Mouse (Mus musculus): Measurements from ENCODE around the gene Slfn4. TPM values are rescaled to one million over a fixed set of nuclear protein-coding genes. Genes with fewer than 3 reads are reported as not detected.
"Not testable (repeated sequence)": the region's sequence is repeated elsewhere in the genome, so short reads cannot be mapped to it uniquely, and the experiment has no call there.

Slfn4 gene
- total RNA-seq (2021): under 1 TPM; 0.08 to 0.10 TPM
- long read RNA-seq, experiment 1: 0 reads
- long read RNA-seq, experiment 2: 0 reads

DNA sequence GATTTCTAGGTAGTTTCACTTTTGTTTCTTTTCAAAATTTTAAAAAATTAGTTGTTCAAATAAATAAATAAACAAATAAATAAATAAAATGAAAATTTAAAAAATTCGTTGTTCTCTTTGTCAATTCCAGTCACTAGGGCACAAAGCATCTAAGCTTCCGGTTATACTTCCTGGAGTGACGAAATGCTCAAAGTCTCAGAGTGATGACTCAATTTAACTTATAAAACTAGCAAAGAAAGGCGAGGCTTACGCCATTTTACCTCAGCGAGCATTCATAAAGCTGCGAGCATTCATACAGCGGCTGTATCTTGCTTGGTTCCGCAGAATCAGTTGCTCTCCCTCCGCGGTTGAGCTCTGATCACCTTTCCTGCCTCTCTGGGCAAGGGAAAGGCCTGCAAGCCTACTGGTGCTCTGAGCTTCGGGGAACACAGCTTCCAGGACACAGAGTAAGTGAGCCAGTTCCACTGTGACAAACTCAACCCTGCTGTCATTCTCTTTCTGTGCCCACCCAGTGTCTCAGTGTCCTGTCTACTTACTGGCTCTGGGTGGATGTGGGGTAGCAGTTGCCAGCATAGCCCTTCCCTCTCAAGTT lies at the start of gene Slfn4:
Slfn4 (plus strand) TSS at position 239 of the 592 bp plus-strand sequence.
- DNase-seq: no peak

DNA sequence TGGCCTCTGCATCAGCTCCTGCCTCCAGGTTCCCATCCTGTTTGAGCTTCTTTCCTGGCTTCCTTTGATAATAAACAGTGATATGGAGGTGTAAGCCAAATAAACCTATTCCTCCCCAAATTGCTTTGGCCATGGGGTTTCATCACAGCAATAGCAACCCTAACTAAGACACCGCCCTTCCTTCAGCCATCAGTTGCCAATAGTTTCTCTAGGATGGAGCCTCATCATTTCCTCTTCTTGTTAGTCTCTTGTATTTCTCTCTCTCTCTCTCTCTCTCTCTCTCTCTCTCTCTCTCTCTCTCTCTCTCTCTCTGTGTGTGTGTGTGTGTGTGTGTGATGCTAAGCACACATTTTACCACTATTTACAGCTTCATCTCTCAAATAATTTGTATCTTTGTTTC lies 49.4 kb upstream of the Slfn4 start:
- DNase-seq: not testable (repeated sequence)

DNA sequence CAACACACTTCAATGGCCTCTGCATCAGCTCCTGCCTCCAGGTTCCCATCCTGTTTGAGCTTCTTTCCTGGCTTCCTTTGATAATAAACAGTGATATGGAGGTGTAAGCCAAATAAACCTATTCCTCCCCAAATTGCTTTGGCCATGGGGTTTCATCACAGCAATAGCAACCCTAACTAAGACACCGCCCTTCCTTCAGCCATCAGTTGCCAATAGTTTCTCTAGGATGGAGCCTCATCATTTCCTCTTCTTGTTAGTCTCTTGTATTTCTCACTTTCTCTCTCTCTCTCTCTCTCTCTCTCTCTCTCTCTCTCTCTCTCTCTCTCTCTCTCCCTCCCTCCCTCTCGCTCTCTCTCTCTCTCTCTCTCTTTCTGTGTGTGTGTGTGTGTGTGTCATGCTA lies 37.7 kb upstream of the Slfn4 start:
- not testable (repeated sequence) for DNase-seq

DNA sequence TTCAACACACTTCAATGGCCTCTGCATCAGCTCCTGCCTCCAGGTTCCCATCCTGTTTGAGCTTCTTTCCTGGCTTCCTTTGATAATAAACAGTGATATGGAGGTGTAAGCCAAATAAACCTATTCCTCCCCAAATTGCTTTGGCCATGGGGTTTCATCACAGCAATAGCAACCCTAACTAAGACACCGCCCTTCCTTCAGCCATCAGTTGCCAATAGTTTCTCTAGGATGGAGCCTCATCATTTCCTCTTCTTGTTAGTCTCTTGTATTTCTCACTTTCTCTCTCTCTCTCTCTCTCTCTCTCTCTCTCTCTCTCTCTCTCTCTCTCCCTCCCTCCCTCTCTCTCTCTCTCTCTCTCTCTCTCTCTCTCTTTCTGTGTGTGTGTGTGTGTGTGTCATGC lies 26.0 kb upstream of the Slfn4 start:
- not testable (repeated sequence) for DNase-seq

DNA sequence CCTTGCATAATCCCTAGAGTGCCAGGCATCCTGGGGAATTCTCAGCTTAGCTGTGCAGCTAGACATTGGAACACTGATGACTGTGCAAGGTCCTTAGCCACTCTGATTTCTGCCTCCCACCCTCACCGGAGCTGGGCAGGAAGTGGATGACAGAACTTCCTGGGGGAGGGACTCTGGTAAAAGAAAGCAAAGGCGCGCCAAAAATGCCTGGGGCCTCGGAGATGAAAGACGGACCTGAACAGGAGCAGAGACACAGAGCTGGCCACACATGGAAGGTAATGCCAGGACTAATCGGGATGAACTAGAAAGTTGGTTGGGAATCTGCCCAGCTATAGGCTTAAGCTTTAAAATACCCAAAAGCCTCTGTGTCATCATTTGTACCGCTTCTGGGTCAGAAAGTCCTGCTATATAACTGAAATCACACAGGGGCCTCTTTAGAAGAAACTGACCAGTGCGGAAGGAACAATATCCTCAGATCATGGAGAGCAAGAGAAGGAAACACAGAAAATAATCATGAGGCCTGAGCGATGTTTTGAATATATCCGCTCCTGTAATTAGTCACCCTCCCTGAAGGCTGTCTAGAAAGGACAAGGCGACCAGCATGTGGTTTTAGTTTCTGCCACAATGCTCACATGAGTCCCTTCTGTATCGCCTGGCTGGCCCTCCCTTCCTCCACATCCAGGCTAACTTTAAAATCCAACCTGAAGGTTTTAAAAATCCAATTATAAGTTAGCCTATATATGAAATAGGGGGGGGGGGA lies 16.3 kb downstream of the Slfn4 start, which contains the start of gene Slfn3:
Slfn3 (plus strand) TSS at position 197 of the 760 bp plus-strand sequence.
- DNase-seq: peak; percentile 66 to 81

DNA sequence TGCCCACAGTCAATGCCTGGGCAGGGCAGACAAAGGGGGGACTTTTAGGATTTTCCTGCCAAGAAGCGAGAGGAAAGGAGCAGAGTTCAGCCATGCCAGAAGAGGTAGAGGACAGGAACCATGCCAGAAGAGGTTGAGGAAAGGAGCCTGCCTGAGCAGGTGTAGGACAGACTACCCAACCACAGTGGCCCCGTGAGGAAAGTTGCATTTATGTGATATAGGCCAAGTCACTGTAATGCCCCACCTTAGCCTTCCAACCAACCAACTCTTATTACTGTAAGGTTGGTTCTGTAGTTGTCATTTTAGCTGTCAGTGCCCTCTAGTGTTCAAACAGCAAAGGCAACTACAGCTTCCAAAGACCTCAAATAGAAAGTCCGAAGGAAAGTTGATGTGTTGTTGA lies 17.0 kb downstream of the Slfn4 start:
- peak; percentile 33 for DNase-seq

DNA sequence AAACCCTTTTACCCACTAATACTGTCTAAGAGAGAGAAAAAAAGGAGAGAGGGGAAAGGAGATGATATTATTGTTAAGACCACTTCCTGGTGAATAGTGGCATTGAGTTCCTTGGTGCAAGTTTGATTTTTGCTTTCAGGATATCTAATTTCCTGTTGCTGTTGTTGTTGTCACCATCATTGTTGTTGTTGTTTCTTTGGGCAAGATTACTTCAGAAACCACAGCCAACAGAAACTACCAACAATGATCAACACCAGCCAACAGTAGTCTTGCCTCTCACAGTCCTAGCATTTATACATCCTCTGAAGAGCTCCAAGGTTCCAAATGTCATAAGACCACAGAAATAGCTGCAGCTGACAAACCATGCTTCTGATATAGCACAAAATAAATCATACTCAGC lies 30.0 kb downstream of the Slfn4 start:
- DNase-seq: no peak

DNA sequence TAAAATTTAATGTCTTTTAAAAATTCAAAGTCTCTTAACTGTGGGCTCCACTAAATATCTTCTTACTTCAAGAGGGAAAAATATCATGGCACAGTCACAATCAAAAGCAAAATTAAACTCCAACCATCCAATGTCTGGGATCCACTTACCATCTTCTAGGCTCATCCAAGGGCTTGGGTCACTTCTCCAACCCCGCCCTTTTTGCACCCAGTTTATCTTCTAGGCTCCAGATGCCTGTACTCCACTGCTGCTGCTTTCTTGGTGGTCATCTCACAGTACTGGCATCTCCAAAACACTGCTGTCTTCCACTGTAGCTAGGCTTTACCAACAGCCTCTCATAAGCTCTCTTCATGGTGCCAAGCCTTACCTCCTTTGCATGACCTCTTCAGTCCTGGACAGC lies 41.1 kb downstream of the Slfn4 start:
- DNase-seq: no peak

DNA sequence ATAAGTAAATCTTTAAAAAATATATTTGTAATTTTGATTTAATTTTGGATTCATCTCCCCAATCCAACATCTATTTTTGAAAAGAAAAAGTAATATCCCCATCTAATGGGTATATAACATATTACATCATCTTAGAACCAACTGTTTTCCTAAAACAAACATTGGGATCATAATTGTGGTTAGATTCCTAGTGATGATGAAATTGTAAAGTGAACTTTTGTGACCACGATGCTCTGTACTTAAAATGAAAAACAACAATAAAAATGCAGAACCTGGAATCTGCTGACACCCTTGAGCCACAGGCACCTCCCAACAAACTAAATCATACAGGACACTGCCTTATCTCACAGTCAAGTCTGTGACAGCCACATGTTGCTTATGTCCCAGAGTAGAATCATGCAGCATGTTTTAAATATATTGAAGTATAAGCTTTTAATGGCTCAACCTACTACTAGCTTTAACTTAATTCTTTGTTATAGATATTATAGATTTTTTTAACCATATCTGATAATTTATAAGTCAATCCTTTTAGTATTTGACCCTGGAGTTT lies 46.4 kb downstream of the Slfn4 start:
- DNase-seq: no peak

DNA sequence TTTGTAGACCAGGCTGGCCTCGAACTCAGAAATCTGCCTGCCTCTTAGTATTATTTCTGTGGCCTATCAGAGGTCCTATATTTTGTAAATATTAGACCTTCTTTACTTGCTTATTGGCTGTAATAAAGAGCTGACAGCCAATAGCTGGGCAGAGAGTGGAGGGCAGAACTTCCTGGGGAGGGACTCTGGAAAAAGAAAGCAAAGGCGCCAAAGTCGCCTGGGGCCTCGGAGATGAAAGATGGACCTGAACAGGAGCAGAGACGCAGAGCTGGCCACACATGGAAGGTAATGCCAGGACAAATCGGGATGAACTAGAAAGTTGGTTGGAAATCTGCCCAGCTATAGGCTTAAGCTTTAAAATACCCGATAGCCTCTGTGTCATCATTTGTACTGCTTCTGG lies 48.4 kb downstream of the Slfn4 start:
- peak; percentile 8 to 38 for DNase-seq

DNA sequence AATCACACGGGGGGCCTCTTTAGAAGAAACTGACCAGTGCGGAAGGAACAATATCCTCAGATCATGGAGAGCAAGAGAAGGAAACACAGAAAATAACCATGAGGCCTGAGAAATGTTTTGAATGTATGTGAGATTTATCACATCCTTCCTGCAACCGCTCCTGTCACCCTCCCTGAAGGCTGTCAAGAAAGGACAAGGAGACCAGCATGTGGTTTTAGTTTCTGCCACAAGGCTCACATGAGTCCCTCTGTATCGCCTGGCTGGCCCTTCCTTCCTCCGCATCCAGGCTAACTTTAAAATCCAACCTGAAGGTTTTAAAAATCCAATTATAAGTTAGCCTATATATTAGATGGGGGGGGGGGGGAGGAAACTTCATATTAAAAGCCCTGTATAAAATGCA lies 48.8 kb downstream of the Slfn4 start:
- DNase-seq: not testable (repeated sequence)

DNA sequence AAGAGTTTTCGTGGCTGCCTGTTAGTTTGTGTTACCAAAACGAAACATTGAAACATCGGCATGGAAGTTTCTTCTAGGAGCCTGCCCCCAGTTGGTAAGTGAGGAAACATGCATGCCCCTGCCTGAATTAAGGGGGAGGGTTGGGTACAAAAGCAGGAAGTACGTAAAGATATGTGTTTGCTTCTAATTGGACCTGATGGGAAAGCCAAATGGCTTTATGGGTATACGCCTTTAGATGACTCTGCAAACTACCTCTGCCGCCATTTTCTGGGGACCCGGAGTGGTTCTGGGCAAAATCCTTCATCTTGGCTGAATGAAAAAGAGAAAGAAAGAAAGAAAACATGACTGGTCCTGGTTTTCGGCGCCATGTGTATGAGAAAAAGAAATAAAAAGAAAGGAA lies 49.2 kb downstream of the Slfn4 start:
- DNase-seq: peak in 1 of 2 experiments; percentile 32

DNA sequence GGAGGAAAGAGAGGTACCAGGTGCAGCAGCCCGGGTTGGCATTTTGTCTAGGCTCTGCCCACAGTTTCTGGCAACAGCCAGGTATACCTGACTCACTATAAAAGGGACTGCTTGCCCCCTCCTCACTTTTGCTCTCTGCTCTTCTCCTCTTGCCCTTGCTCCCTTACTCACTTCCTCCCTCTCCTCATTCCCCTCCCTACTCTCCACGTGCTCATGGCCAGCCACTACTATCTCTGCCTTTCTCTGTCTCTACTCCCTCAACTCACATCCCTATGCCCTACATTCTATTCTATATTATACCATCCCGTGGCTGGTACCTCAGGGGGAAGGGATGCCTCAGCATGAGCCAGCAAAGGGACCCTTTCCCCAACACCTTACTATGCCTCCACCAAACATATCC lies 49.8 kb downstream of the Slfn4 start:
- no peak for DNase-seq

DNA sequence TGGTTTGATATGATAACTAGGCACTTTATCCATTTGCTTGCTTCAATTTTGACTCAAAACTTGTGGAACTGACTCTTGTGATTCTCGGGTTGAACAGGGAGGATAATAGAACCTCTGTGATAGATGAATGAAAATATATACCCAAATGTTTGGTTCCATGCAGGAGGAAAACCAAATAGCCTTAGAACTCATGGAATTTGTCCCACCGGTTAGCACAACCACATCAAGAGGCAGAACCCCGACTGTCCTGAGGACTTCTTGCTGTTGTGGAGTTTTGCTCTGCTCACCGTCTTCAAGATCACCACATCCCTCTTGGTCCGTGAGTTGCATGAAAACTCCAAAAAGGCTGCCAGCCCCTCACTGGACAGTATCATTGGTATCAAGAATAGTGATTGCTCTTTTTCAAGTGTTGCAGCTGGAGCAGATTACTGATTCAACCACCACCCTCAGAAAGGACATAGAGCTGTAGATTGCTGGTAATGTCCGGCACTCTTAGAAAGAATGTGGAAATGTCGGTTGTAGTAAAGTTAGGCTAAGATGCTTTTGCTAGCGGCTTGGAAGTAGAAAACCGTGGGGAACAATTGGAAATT lies 50.5 kb downstream of the Slfn4 start:
- DNase-seq: no peak

DNA sequence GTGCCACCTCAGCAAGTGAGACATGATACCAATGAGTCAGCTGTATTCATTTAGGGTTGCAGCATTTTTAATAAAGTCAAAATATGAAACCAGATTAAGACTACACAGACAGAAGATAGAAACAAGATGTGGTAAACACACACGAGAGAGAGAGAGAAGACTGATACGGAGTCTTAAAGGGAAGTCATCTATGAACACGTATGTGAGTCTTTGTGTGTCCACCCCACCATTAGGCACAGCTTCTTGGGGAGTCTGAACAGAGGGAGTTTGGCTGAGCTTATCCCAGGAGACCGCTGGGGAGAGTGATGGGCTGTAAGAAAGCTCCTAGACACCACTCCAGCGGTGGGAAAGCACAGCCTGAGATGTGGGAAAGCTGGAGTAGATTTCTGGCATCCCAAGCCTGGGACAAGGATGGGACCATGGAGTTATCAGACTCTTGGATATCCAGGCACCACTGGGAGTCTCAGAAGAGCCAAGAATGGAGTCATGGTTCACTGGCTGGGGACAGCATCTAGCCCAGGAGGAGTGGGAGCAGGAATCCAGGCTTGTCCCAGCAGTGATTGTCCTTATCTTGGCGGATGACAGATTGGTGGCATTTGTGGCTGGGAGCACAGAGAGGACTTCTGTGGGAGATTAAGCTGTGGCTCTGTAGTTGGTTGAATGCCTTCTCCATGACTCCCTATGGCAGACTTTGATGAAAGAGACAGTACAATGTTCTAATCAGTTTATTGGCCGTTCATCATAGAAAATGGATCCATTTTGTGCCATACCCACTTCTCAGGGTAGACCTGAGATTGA lies 53.1 kb downstream of the Slfn4 start:
- DNase-seq: no peak

DNA sequence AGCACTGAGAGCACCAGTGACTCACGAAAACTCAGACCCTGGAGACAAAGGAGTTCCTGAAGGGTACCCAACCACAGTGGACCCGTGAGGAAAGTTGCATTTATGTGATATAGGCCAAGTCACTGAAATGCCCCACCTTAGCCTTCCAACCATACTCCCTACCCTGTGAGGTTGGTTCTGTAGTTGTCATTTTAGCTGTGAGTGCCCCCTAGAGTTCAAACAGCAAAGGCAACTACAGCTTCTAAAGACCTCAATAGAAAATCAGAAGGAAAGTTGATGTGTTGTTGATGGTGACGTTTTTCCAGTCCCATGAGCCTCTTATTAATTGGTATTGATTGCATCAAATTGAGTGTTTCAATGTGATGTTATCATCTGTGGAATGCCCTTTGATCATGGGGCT lies 56.0 kb downstream of the Slfn4 start:
- peak; percentile 8 to 24 for DNase-seq

DNA sequence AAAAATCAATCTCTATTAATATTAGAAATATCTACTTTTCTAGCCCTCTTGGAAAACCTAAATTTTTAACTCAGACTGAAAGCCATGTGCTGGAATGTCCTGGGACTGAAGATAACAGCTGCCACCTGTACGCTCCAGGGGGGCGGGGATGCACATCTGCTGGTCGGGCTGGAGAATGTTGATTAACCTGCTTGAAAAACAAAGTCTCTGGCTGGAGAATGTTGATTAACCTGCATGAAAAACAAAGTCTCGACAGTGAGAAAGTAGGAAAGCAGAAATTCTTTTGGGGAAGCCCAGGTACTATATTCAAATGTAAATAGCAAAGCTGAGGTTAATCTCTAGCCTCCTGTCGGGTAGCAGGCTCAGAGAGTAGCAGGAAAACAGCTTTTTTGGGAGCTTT lies 58.6 kb downstream of the Slfn4 start:
- DNase-seq: not testable (repeated sequence)

DNA sequence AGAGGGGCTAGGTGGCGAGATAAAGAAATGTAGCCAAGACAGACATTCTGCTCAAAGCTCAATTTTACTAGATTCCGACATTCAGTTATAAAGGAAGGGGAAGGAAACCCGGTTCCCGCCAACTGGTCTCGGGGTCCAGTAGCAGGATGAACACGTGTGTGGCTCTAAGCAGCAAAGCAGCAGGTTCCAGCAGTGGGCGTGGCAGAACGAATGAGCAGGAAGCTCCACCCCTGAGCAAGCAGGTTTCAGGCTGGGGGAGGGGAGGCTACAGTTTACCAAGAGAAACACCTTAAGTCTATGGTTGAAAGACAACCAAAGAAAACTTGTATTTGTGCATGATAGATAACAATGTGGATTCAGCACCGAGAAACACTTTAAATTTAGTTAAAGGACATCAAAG lies 62.4 kb downstream of the Slfn4 start:
- DNase-seq: not testable (repeated sequence)

DNA sequence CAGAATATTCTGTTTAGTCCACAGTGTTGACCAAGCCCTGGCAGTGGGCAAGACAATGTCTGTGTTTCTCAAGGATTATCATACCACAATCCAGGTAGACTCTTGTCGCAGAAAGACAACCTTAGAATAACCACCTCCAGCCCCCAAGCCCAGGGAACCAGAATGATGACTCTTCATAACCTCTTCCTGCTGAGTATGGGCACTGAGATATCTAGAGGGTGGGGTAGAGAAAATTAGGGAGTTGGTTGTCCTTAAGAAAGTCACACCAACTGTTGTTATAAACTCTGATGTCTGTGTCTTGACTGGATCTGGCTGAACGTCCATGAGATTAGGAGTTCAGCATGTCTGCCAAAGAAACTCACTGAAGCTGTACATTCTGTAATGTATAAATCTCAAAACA lies 63.4 kb downstream of the Slfn4 start:
- no peak for DNase-seq

DNA sequence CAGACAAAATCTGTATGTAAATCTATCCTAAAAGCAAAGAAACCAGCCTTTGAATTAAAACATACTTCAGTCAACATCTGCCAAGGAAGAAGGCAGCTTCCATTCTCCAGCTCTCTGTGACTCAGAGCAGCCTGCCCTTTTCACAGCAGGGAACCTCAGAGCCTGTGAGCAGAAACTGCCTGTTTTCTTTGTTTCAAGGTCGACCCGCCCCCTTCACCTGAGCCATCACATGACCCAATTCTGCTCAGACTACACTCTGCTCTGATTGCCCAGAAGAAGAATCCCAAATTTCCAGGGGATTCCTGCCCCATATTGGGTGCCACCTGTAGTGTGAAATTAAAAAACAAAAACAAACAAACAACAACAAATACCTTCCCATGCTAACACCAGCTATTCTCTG lies 64.8 kb downstream of the Slfn4 start:
- DNase-seq: no peak
